Mouse (Mus musculus) ES-Bruce4 (cell line): ENCODE data around the gene Nudt5. TPM values are rescaled to one million over a fixed set of nuclear protein-coding genes. Genes with fewer than 3 reads are reported as not detected.
A peak's percentile ranks its signal among the peaks of the same experiment; 100 is the strongest.
"Not testable (repeated sequence)": the region's sequence is repeated elsewhere in the genome, so short reads cannot be mapped to it uniquely, and the experiment has no call there.

Experiments
- H3K27ac ChIP-seq: 2 replicates; pipeline ENCODE4 v1.5.1; 2012; ENCODE audit warnings: low read length, inconsistent platforms; ENCODE audit not compliant: insufficient read depth
- H3K27me3 ChIP-seq: 2 replicates; pipeline ENCODE4 v1.6.1; 2012; ENCODE audit warnings: mild to moderate bottlenecking, low read length, inconsistent platforms; ENCODE audit not compliant: control insufficient read depth, poor library complexity, insufficient read depth, severe bottlenecking
- H3K36me3 ChIP-seq: 2 replicates; pipeline ENCODE4 v1.6.1; 2012; ENCODE audit warnings: inconsistent platforms, mild to moderate bottlenecking, low read length, moderate library complexity; ENCODE audit not compliant: control insufficient read depth, poor library complexity, insufficient read depth, severe bottlenecking
- H3K4me1 ChIP-seq: one replicate; pipeline ENCODE4 v1.8.1; 2011; ENCODE audit warnings: low read length; ENCODE audit not compliant: control insufficient read depth, insufficient read depth
- H3K4me3 ChIP-seq: 2 replicates; pipeline ENCODE4 v1.5.1; 2011; ENCODE audit warnings: low read depth, mild to moderate bottlenecking, low read length
- H3K9ac ChIP-seq: 2 replicates; pipeline ENCODE4 v1.6.1; 2012; ENCODE audit warnings: low read depth, mild to moderate bottlenecking, inconsistent platforms; ENCODE audit not compliant: poor library complexity, severe bottlenecking
- H3K9me3 ChIP-seq: replicated peaks from 2 replicates; pipeline ENCODE4 v1.6.1; 2012; ENCODE audit warnings: mild to moderate bottlenecking, low read length, inconsistent platforms; ENCODE audit not compliant: control insufficient read depth, poor library complexity, insufficient read depth, severe bottlenecking
- CTCF ChIP-seq: IDR thresholded peaks from one replicate; pipeline ENCODE4 v1.8.1; 2011; ENCODE audit warnings: low read depth, low read length
- EP300 ChIP-seq: IDR thresholded peaks from 2 replicates; pipeline ENCODE4 v1.6.1; 2011; ENCODE audit warnings: low read depth, low read length; ENCODE audit not compliant: insufficient read depth
- POLR2A ChIP-seq: IDR thresholded peaks from one replicate; pipeline ENCODE4 v1.8.1; 2011; ENCODE audit warnings: low read length; ENCODE audit not compliant: insufficient read depth
- polyA plus RNA-seq: library from polyadenylated mRNA; stranded (reverse); fragments of >200 nt; gene quantifications from 2 replicates; pipeline ENCODE4 v1.2.4, GENCODE M21; 2011; ENCODE audit warnings: low read depth; ENCODE audit not compliant: missing spikeins, insufficient read depth, insufficient read length

Nudt5 gene
- polyA plus RNA-seq, 1 experiment: 112 TPM

- H3K27ac ChIP-seq: no peak overlapping the region
- H3K9me3 ChIP-seq: no peaks in the 10 kb centered on the region
- no peaks in the 10 kb centered on the region for H3K27me3 ChIP-seq
- H3K36me3 ChIP-seq: peaks cover 3% of the 10 kb centered on the region
- TF ChIP-seq POLR2A (no peak), EP300 (no peak), CTCF (no peak)
- no peak overlapping the region for H3K9ac ChIP-seq
- no peak overlapping the region for H3K4me3 ChIP-seq
- peaks cover 1% of the 10 kb centered on the region for H3K4me1 ChIP-seq
These were observed 39.6 kb upstream of the Nudt5 start for GRCm38 (mm10) chr2:5805228-5805627.

- H3K4me3 ChIP-seq, H3K9ac ChIP-seq, H3K36me3 ChIP-seq: not testable (repeated sequence)
These were observed 38.6 kb upstream of the Nudt5 start for GRCm38 (mm10) chr2:5806201-5806600.

GRCm38 (mm10) chr2:5810036-5810718 is 34.6 kb upstream of the Nudt5 start:
- Histone ChIP-seq H3K9me3 (no peaks in the 10 kb centered on the region), H3K27ac (peak overlapping the region; percentile 73), H3K36me3 (no peaks in the 10 kb centered on the region), H3K4me3 (no peak overlapping the region), H3K9ac (no peak overlapping the region), H3K27me3 (no peaks in the 10 kb centered on the region), H3K4me1 (peaks cover 2% of the 10 kb centered on the region)
- TF ChIP-seq CTCF (no peak), POLR2A (no peak), EP300 (peak; percentile 51; the same call in 1 of the 2 replicates)

More at GRCm38 (mm10) chr2:5806201-5806600, 38.6 kb upstream of the Nudt5 start:
- not testable (repeated sequence) for H3K27me3 ChIP-seq, H3K27ac ChIP-seq, H3K9me3 ChIP-seq, H3K4me1 ChIP-seq

GRCm38 (mm10) chr2:5811235-5811782 is 33.5 kb upstream of the Nudt5 start:
- Histone ChIP-seq H3K36me3 (no peaks in the 10 kb centered on the region), H3K9me3 (no peaks in the 10 kb centered on the region), H3K4me1 (peaks cover 2% of the 10 kb centered on the region), H3K27ac (peak overlapping the region; percentile 73), H3K9ac (no peak overlapping the region), H3K27me3 (no peaks in the 10 kb centered on the region), H3K4me3 (no peak overlapping the region)
- TF ChIP-seq EP300: no peak
- no peak for TF ChIP-seq CTCF
- no peak for TF ChIP-seq POLR2A

GRCm38 (mm10) chr2:5821264-5821663 is 23.6 kb upstream of the Nudt5 start:
- no peaks in the 10 kb centered on the region for H3K9me3 ChIP-seq
- H3K9ac ChIP-seq: no peak overlapping the region
- H3K4me1 ChIP-seq: no peaks in the 10 kb centered on the region
- H3K27ac ChIP-seq: no peak overlapping the region
- H3K4me3 ChIP-seq: no peak overlapping the region
- H3K27me3 ChIP-seq: no peaks in the 10 kb centered on the region
- H3K36me3 ChIP-seq: peaks cover 5% of the 10 kb centered on the region; the same call in 1 of the 2 replicates
- TF ChIP-seq CTCF (no peak), EP300 (no peak), POLR2A (no peak)

- TF ChIP-seq POLR2A: no peak
- TF ChIP-seq CTCF: no peak
- TF ChIP-seq EP300: no peak
- Histone ChIP-seq H3K4me3 (no peak overlapping the region), H3K27me3 (no peaks in the 10 kb centered on the region), H3K27ac (no peak overlapping the region), H3K9me3 (no peaks in the 10 kb centered on the region), H3K36me3 (peaks cover 7% of the 10 kb centered on the region), H3K4me1 (no peaks in the 10 kb centered on the region), H3K9ac (no peak overlapping the region)
These were observed 22.4 kb upstream of the Nudt5 start for GRCm38 (mm10) chr2:5822449-5822848.
